Mouse (Mus musculus): ENCODE results near the gene Sytl1.

Gene Sytl1

GRCm38 (mm10) chr4:133213661-133214060 lies 49.3 kb downstream of the Sytl1 start:
- intact Hi-C loops (cut with DNase I) = no loop called here

GRCm38 (mm10) chr4:133213268-133213590 lies 49.7 kb downstream of the Sytl1 start:
- intact Hi-C loops (cut with DNase I) = no loop called here

GRCm38 (mm10) chr4:133212562-133213267 lies 50.2 kb downstream of the Sytl1 start:
- intact Hi-C loops (cut with DNase I) = no loop called here

GRCm38 (mm10) chr4:133211751-133212561 lies 51.0 kb downstream of the Sytl1 start, which contains the start of the genes Cd164l2 and Gpr3:
Cd164l2 (plus strand) TSS chr4:133212131.
Gpr3 (minus strand) TSS chr4:133212536.
- intact Hi-C loops (cut with DNase I) = no loop called here

- intact Hi-C loops (cut with DNase I) = no loop called here
These were observed 52.0 kb downstream of the Sytl1 start for GRCm38 (mm10) chr4:133210788-133211390.

DNA sequence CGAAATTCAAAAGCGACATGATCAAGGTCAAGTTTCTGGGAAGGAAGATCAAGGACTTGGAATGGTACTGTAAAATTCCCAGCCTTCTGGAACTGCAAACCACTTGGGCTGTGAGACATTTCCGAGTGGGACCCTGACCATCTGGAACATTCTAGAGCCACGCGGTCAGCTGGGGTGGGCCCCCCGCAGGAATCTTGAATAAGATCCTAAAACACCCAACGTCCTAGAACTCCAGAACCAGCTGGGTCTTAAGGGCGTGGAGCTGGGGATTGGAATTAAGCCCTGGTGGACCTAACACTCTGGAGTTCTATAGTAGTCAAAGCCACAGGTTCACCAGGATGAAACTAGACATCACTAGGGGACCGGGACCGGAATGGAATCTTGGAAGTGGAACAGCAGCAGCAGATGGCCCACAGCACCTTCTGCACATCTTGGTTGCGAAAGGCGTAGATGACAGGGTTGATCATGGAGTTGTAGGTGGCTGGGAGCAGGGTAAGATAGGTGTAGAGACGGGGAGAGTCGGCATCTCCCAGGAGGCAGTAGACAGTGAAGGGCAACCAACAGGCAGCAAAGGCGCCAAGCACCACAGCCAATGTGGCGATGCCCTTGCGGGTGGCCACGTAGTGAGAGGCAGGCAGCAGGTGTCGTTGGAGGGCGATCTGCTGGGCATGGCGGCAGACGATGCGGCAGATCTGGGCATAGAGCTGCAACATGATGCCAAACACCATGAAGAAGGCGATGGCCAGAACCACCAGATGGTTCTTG lies 52.7 kb downstream of the Sytl1 start:
- intact Hi-C loops (cut with DNase I) = no loop called here

GRCm38 (mm10) chr4:133209366-133209765 lies 53.5 kb downstream of the Sytl1 start:
- intact Hi-C loops (cut with DNase I) = no loop called here

GRCm38 (mm10) chr4:133204379-133204778 lies 58.5 kb downstream of the Sytl1 start:
- intact Hi-C loops (cut with DNase I) = no loop called here

- intact Hi-C loops (cut with DNase I) = no loop called here
These were observed 59.3 kb downstream of the Sytl1 start for GRCm38 (mm10) chr4:133203591-133203990.
